In the genomic region with DNA sequence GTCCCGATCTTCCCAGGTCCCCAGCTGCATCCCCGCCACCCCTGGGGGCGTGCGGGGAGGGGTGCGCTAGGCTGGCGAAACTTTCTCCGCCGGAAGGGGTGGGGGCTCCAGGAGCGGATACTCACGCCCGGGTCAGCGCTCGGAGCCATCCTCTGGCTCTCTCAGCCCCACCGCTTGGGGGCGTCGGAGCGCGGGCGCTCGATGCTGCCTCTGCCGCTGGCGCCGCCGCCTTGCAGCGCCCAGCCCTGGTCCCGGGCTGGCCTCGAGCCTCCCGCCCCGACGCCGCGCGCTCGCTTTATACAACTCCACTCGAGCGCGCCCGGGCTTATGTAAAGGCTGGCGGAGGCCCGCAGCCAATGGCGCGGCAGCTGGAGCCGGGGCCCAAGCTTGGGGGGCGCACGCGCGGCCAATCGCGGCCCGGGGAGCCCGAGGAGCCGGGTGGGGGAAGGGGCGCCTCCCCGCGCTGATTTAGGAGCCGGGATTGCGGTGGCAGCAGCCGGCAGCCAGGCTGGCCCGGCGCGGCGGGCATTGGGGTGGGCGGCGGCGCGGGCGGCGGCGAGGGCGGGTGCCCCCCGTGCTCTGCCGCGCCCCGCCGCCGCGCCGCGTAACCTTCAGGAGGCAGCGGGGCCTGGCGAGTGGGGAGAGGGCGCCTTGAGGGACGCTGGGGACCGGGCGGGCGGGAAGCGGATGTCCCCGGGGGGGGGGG, we compare ENCODE assay signal across 8 mouse cellular contexts. TPM values are rescaled to one million over a fixed set of nuclear protein-coding genes. Genes with fewer than 3 reads are reported as not detected.
DNase-seq lines count a peak whose midpoint lies in the region; ATAC-seq and TF ChIP-seq lines count a peak whose summit lies in the region.

Gene Crtac1, minus strand, starts transcription at position 299 of the 706 bp plus-strand sequence.

- no peak within 1 kb of the TSS for H3K27ac ChIP-seq in ES-Bruce4 (ENCODE audit: insufficient read depth, low read length)
- no peak within 1 kb of the TSS for H3K27ac ChIP-seq in embryonic facial prominence, embryonic 14.5 days (replicated peaks; ENCODE audit: low read depth, low read length)
- H3K27ac ChIP-seq in hindbrain, embryonic 11.5 days (ENCODE audit: low read depth, low read length), result peak within 1 kb of the TSS; percentile 90

- no peaks in the 10 kb centered on the region for H3K9me3 ChIP-seq in ES-Bruce4 (replicated peaks; ENCODE audit: control insufficient read depth, insufficient read depth, low read length, poor library complexity, severe bottlenecking)
- no peaks in the 10 kb centered on the region for H3K9me3 ChIP-seq in embryonic facial prominence, embryonic 14.5 days (ENCODE audit: control insufficient read depth, low read length)
- no peaks in the 10 kb centered on the region for H3K9me3 ChIP-seq in hindbrain, embryonic 11.5 days (ENCODE audit: control insufficient read depth, low read length)

- no peaks in the 10 kb centered on the region for H3K4me1 ChIP-seq in ES-Bruce4 (ENCODE audit: control insufficient read depth, insufficient read depth, low read length)
- peaks cover 7% of the 10 kb centered on the region for H3K4me1 ChIP-seq in embryonic facial prominence, embryonic 14.5 days (ENCODE audit: control insufficient read depth, insufficient read depth, low read length)
- H3K4me1 ChIP-seq in hindbrain, embryonic 11.5 days (replicated peaks; ENCODE audit: control insufficient read depth, insufficient read depth, low read length), result peaks cover 5% of the 10 kb centered on the region; the same call in 1 of the 2 replicates

- TF ChIP-seq CTCF in ES-Bruce4 (IDR thresholded peaks at IDR 0.05; ENCODE audit: low read depth, low read length), result peak; percentile 56

- 0% methylated on average over 18 of the region's 88 CpGs for WGBS in embryonic facial prominence, embryonic 14.5 days
- under 1% methylated on average over 53 of the region's 88 CpGs for WGBS in hindbrain, embryonic 11.5 days

- no peak for TF ChIP-seq POLR2A in ES-Bruce4 (IDR thresholded peaks at IDR 0.05; ENCODE audit: insufficient read depth, low read length)

- H3K4me2 ChIP-seq in embryonic facial prominence, embryonic 14.5 days (ENCODE audit: low read depth, low read length), result peak within 1 kb of the TSS; percentile 91
- peak within 1 kb of the TSS; percentile 72 for H3K4me2 ChIP-seq in hindbrain, embryonic 11.5 days (replicated peaks; ENCODE audit: low read depth, low read length)

- H3K36me3 ChIP-seq in ES-Bruce4 (ENCODE audit: control insufficient read depth, insufficient read depth, low read length, poor library complexity, severe bottlenecking), result no peaks in the 10 kb centered on the region
- no peaks in the 10 kb centered on the region for H3K36me3 ChIP-seq in embryonic facial prominence, embryonic 14.5 days (ENCODE audit: control insufficient read depth, insufficient read depth, low read length)
- no peaks in the 10 kb centered on the region for H3K36me3 ChIP-seq in hindbrain, embryonic 11.5 days (ENCODE audit: control insufficient read depth, insufficient read depth, low read length)

- ATAC-seq in embryonic facial prominence, embryonic 14.5 days (ENCODE audit: low read depth), result peak; percentile 94
- ATAC-seq in hindbrain, embryonic 11.5 days (ENCODE audit: low FRiP score), result peak; percentile 93
- ATAC-seq in megakaryocyte-erythroid progenitor cell, adult 5-6 weeks (replicated peaks; ENCODE audit: low FRiP score, low TSS enrichment, poor library complexity, severe bottlenecking), result no peak

- H3K9ac ChIP-seq in ES-Bruce4 (ENCODE audit: low read depth, poor library complexity, severe bottlenecking), result peak within 1 kb of the TSS; percentile 82
- peak within 1 kb of the TSS; percentile 58 for H3K9ac ChIP-seq in embryonic facial prominence, embryonic 14.5 days (ENCODE audit: low read depth, low read length)
- H3K9ac ChIP-seq in hindbrain, embryonic 11.5 days (ENCODE audit: low read depth, low read length), result peak within 1 kb of the TSS; percentile 71

- H3K27me3 ChIP-seq in ES-Bruce4 (ENCODE audit: control insufficient read depth, insufficient read depth, low read length, poor library complexity, severe bottlenecking), result no peaks in the 10 kb centered on the region
- H3K27me3 ChIP-seq in embryonic facial prominence, embryonic 14.5 days (replicated peaks; ENCODE audit: control insufficient read depth, insufficient read depth, low read length), result peaks cover 65% of the 10 kb centered on the region
- peaks cover 30% of the 10 kb centered on the region for H3K27me3 ChIP-seq in hindbrain, embryonic 11.5 days (ENCODE audit: control insufficient read depth, insufficient read depth, low read length)

- TF ChIP-seq EP300 in ES-Bruce4 (IDR thresholded peaks at IDR 0.05; ENCODE audit: insufficient read depth, low read depth, low read length), result 0 out of 2 replicates have a peak, but pooled peaks have one; percentile 14

- peak within 1 kb of the TSS; percentile 81 for H3K4me3 ChIP-seq in ES-Bruce4 (ENCODE audit: low read depth, low read length)
- peak within 1 kb of the TSS; percentile 56 for H3K4me3 ChIP-seq in embryonic facial prominence, embryonic 14.5 days (ENCODE audit: low read depth, low read length)
- H3K4me3 ChIP-seq in hindbrain, embryonic 11.5 days (ENCODE audit: low read depth, low read length), result peak within 1 kb of the TSS; percentile 52

- peak; percentile 38 for DNase-seq in adrenal gland, postnatal 25 days
- DNase-seq in embryonic facial prominence, embryonic 14.5 days (ENCODE audit: low spot score), result peak; percentile 94
- peak; percentile 93 for DNase-seq in hindbrain, embryonic 11.5 days (ENCODE audit: low spot score)
- peak; percentile 87 to 89 for DNase-seq in layer of hippocampus, postnatal 36 days
- peak; percentile 19 to 62 for DNase-seq in lung, postnatal 4 days
- DNase-seq in right cerebral cortex, postnatal 4 days, result peak; percentile 93

RNA-seq across cellular contexts. Expression of gene Crtac1, which starts in this region (rescaled TPM):
- polyA plus RNA-seq in ES-Bruce4 (2011; ENCODE audit: insufficient read depth, insufficient read length, low read depth, missing spikeins), result 10.3 and 12.7 TPM in 2 replicates
- 0.64 TPM in 1 of 2 replicates, not detected in the other for total RNA-seq in adrenal gland, postnatal 25 days (2021)
- polyA plus RNA-seq in embryonic facial prominence, embryonic 14.5 days (2014; fragmentation: Nextera tagmentation; extraction: Ambion mirVana), result 7.6 and 8.6 TPM in 2 replicates
- 12.1 and 13.0 TPM in 2 replicates for polyA plus RNA-seq in hindbrain, embryonic 11.5 days (2014; fragmentation: Nextera tagmentation; extraction: Ambion mirVana)
- 100 to 1,000 TPM in 1 of 2 experiments, 10 to 100 TPM in 1; 85.5 to 105 TPM for total RNA-seq in layer of hippocampus, postnatal 36 days (2021)
- total RNA-seq in megakaryocyte-erythroid progenitor cell, adult 5-6 weeks (2014; fragmentation: Nextera tagmentation), result not detected in 2 replicates
- total RNA-seq in megakaryocyte-erythroid progenitor cell, adult 5-6 weeks (2017), result not detected in 2 replicates

Comparison
In these comparisons a context has a peak if more than half of its experiments do, and no peak if none do; other contexts are left out.
1. RNA of gene Crtac1 (total RNA-seq): 85.5 to 105 TPM in layer of hippocampus, postnatal 36 days; 0.64 TPM in adrenal gland, postnatal 25 days and not detected in megakaryocyte-erythroid progenitor cell, adult 5-6 weeks; every median in the first group is over 10 times any median in the second.
2. Peak in DNase-seq in adrenal gland, postnatal 25 days; RNA of the gene not detected or under 1 TPM.
3. DNase-seq: peak in every context shown above with its lines; median percentile 94 in embryonic facial prominence, embryonic 14.5 days; 93 in hindbrain, embryonic 11.5 days; 93 in right cerebral cortex, postnatal 4 days; 88 in layer of hippocampus, postnatal 36 days; 40 in lung, postnatal 4 days; 38 in adrenal gland, postnatal 25 days.
4. Peak in every context shown above with its lines, with median percentiles within 50 percentile points of each other: H3K4me3 ChIP-seq and H3K9ac ChIP-seq.